Mouse (Mus musculus) neural tube, embryonic 11.5 days (tissue): ENCODE results near the gene Ccdc157. TPM values are rescaled to one million over a fixed set of nuclear protein-coding genes. Genes with fewer than 3 reads are reported as not detected.
"Not testable (repeated sequence)": the region's sequence is repeated elsewhere in the genome, so short reads cannot be mapped to it uniquely, and the experiment has no call there.

Experiments used
- ATAC-seq: fragments of 200-750 bp; cut with Nextera tagmentation; 2 replicates; pipeline ENCODE4 v1.8.0; 2017; ENCODE audit warnings: moderate number of reproducible peaks, mild to moderate bottlenecking, moderate TSS enrichment, moderate library complexity; ENCODE audit not compliant: insufficient read depth, low FRiP score, low TSS enrichment
- DNase-seq: peaks from one replicate; pipeline ENCODE4 v3.0.0-alpha.2; 2015; ENCODE audit warnings: low spot score
- H3K27ac ChIP-seq: fragments of 300-500 bp; sonication (generic); 2 replicates; pipeline ENCODE4 v1.5.1; 2014; ENCODE audit warnings: low read depth, mild to moderate bottlenecking, low read length
- H3K27me3 ChIP-seq: fragments of 300-500 bp; sonication (generic); 2 replicates; pipeline ENCODE4 v1.6.1; 2014; ENCODE audit warnings: mild to moderate bottlenecking, low read length, mixed read lengths; ENCODE audit not compliant: control insufficient read depth, insufficient read depth
- H3K36me3 ChIP-seq: fragments of 300-500 bp; sonication (generic); 2 replicates; pipeline ENCODE4 v1.6.1; 2014; ENCODE audit warnings: mild to moderate bottlenecking, low read length, moderate library complexity, mixed read lengths; ENCODE audit not compliant: control insufficient read depth, insufficient read depth
- H3K4me1 ChIP-seq: fragments of 300-500 bp; sonication (generic); 2 replicates; pipeline ENCODE4 v1.6.1; 2014; ENCODE audit warnings: low read length, mixed read lengths; ENCODE audit not compliant: control insufficient read depth, insufficient read depth
- H3K4me2 ChIP-seq: fragments of 300-500 bp; sonication (generic); 2 replicates; pipeline ENCODE4 v1.6.1; 2014; ENCODE audit warnings: low read depth, mild to moderate bottlenecking, moderate library complexity
- H3K4me3 ChIP-seq: fragments of 300-500 bp; sonication (generic); 2 replicates; pipeline ENCODE4 v1.5.1; 2014; ENCODE audit warnings: low read depth, low read length
- H3K9ac ChIP-seq: fragments of 300-500 bp; sonication (generic); 2 replicates; pipeline ENCODE4 v1.6.1; 2014; ENCODE audit warnings: mild to moderate bottlenecking, low read length
- H3K9me3 ChIP-seq: fragments of 300-500 bp; sonication (generic); 2 replicates; pipeline ENCODE4 v1.6.1; 2016; ENCODE audit warnings: low read length; ENCODE audit not compliant: control insufficient read depth
- WGBS: fragments of 180-500 bp; shearing (Covaris S2); extraction: QIAGEN DNeasy Blood & Tissue Kit; methylation state at CpG from one replicate; pipeline ENCODE4 v1.1.7; 2014; 5-methylcytosine and 5-hydroxymethylcytosine counted together
- polyA plus RNA-seq: library from polyadenylated mRNA; unstranded; fragments of >200 nt; fragmentation: Nextera tagmentation; extraction: Ambion mirVana; gene quantifications from 2 replicates; pipeline ENCODE4 v1.2.1, GENCODE M21; 2014

The Ccdc157 gene
- polyA plus RNA-seq, 1 experiment from 2014 or later = 3.3 TPM

DNA sequence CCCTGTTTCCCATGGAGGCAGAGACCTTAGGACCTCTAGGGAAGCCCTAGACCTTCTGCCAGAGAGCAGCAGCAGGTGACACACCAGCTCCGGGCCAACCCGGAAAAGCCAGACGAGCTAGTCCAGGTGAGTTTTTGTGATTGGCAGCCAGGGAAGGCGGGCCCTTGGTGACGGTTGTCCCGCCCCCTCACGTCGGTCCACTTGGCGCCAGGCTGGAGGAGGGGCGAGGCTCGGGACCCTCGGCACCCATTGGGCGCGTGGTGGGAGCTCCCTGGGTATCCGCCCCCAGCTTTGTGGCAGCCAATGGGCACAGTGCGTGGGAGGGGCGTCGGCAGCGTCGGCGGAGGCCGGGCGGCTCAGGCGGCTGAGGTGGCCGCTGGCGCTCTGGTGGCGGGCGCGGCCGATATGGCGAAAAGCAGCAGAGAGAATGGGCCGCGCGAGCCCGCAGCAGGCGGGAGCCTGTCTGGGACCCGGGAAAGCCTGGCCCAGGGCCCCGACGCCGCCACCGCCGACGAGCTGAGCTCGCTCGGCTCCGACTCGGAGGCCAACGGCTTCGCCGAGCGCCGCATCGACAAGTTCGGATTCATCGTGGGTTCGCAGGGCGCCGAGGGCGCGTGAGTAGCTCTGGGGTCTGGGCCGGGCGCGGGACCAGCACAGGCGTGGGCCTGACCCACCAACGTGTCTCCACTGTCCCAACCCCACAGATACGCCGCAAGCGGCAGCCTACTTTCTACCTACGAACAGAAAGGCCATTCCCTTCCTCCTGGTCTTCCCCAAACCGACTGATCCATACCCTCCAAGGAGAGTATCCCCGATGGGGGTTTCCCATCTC is 26.6 kb upstream of the Ccdc157 start, which contains the start of gene Tbc1d10a:
Tbc1d10a (plus strand) TSS at position 304 of the 832 bp plus-strand sequence.
- WGBS = under 1% methylated on average over 62 of the region's 71 CpGs
- H3K27ac ChIP-seq = no peak within 1 kb of the TSS

DNA sequence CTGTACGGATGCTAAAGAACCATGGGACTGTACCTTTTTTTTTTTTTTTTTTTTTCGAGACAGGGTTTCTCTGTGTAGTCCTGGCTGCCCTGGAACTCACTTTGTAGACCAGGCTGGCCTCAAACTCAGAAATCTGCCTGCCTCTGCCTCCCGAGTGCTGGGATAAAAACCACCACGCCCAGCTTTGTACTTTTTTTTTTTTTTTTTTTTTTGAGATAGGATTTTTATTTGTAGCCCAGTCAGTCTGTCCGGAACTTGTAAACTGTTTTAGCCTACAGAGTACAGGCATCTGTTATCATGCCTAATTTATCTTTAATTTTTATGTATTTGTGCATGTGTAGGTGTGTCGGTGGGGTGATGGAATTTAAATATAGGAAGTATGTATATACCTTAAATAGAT is 25.4 kb upstream of the Ccdc157 start:
- not testable (repeated sequence) for H3K4me1 ChIP-seq, H3K27ac ChIP-seq, H3K9me3 ChIP-seq, H3K4me2 ChIP-seq, H3K9ac ChIP-seq, H3K4me3 ChIP-seq, ATAC-seq, H3K36me3 ChIP-seq, H3K27me3 ChIP-seq, DNase-seq
- WGBS = 91% methylated on average over 5 of the region's 6 CpGs

More for the DNA sequence above, 26.6 kb upstream of the Ccdc157 start, which contains the start of gene Tbc1d10a:
- no peaks in the 10 kb centered on the region for H3K27me3 ChIP-seq
- ATAC-seq (peak; percentile 100), DNase-seq (peak; percentile 98)
- H3K4me1 ChIP-seq = peaks cover 5% of the 10 kb centered on the region
- no peaks in the 10 kb centered on the region for H3K36me3 ChIP-seq
- H3K9ac ChIP-seq = peak within 1 kb of the TSS; percentile 86
- no peaks in the 10 kb centered on the region for H3K9me3 ChIP-seq
- H3K4me3 ChIP-seq = peak within 1 kb of the TSS; percentile 83
- peak within 1 kb of the TSS; percentile 90 for H3K4me2 ChIP-seq

DNA sequence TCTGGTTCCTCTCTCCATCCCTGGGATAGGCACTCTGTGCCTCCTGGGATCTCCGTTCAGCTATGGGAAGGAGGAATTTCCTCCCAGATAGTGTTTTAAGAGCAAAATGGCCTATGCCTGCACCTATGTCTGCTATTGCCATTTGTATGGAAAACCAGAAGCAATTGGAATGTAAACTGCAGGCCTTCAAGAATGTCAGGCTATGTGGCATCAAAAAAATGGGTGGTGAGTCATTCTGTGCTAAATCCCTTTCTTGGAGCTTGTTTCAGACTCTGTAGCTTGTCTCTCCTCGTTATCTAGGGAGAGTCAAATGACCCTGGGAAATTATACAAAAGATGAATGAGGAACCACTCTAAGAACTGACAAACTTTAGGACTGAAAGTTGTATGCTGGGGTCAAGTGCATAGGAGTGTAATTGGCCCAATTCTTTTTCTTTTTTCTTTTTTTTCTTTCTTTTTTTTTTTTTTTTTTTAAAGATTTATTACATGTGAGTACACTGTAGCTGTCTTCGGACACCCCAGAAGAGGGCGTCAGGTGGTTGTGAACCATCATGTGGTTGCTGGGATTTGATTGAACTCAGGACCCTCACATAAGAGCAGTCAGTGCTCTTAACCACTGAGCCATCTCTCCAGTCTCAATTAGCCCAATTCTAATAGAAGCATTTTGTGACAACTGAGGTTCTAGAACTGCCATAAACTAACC is 24.3 kb upstream of the Ccdc157 start:
- ATAC-seq (no peak), DNase-seq (no peak)
- H3K27me3 ChIP-seq = no peaks in the 10 kb centered on the region
- peaks cover 9% of the 10 kb centered on the region for H3K36me3 ChIP-seq
- no peak overlapping the region for H3K27ac ChIP-seq
- no peak overlapping the region for H3K4me3 ChIP-seq
- no peaks in the 10 kb centered on the region for H3K9me3 ChIP-seq
- H3K4me2 ChIP-seq = no peak overlapping the region
- peaks cover 5% of the 10 kb centered on the region for H3K4me1 ChIP-seq
- no peak overlapping the region for H3K9ac ChIP-seq
- 72% methylated on average over 4 of the region's 4 CpGs for WGBS

DNA sequence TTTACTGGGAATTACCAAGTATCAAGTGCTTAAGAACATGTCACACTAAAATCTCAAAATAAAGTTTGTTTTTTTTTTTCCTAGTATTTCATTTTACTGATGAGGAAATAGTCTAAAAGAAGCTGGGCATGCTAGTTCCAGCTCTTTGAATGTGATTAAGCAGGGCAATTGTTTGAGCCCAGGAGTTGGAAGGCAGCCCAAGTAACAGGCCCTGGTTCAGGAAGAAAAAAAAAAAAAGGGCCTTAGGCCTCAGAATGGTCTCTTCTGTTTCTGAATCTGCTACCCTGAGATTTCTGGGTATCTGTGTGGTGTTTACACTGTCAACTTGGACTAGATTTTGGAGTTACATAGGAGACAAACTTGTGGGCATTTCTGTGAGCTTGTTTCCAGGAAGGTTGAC is 23.4 kb upstream of the Ccdc157 start:
- ATAC-seq (no peak), DNase-seq (no peak)

GRCm38 (mm10) chr11:4182061-4182460 is 22.0 kb upstream of the Ccdc157 start:
- no peak for ATAC-seq
- WGBS = 10% methylated on average over 1 of the region's 1 CpGs
- H3K9ac ChIP-seq = no peak overlapping the region

More for the DNA sequence above, 23.4 kb upstream of the Ccdc157 start:
- Histone ChIP-seq H3K27ac (no peak overlapping the region), H3K4me1 (peaks cover 5% of the 10 kb centered on the region), H3K9ac (no peak overlapping the region), H3K27me3 (no peaks in the 10 kb centered on the region), H3K4me3 (no peak overlapping the region), H3K36me3 (peaks cover 17% of the 10 kb centered on the region), H3K4me2 (no peak overlapping the region), H3K9me3 (no peaks in the 10 kb centered on the region)

DNA sequence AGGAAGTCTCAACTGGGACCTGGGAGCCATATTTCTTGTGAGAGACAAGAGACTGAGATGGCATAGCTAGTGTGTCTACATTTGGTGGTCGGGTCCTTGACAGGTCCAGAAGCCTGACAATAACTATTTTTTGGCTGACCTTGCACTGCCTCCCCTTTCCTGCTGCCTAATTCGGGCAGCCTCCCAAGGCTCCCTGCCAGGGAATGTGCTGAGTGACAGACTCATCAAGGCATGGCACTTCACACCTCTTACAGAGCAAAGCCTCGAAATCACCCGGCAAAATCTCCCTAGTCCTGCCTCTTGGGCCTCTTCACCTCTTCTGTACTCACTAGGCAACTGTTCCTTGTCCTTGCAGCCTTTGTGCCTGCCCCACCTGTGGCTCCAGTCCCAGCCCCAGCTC is 17.6 kb upstream of the Ccdc157 start:
- Histone ChIP-seq H3K36me3 (peaks cover 67% of the 10 kb centered on the region), H3K27me3 (no peaks in the 10 kb centered on the region), H3K4me1 (no peaks in the 10 kb centered on the region), H3K4me3 (no peak overlapping the region), H3K9me3 (no peaks in the 10 kb centered on the region), H3K9ac (no peak overlapping the region), H3K4me2 (no peak overlapping the region), H3K27ac (no peak overlapping the region)
- DNase-seq = no peak
- WGBS = 93% methylated on average over 4 of the region's 4 CpGs
- ATAC-seq = no peak

More at GRCm38 (mm10) chr11:4182061-4182460, 22.0 kb upstream of the Ccdc157 start:
- H3K4me3 ChIP-seq = no peak overlapping the region
- H3K9me3 ChIP-seq = no peaks in the 10 kb centered on the region
- H3K36me3 ChIP-seq = peaks cover 30% of the 10 kb centered on the region
- DNase-seq = no peak
- H3K27me3 ChIP-seq = no peaks in the 10 kb centered on the region
- no peak overlapping the region for H3K27ac ChIP-seq
- no peak overlapping the region for H3K4me2 ChIP-seq
- H3K4me1 ChIP-seq = no peaks in the 10 kb centered on the region

GRCm38 (mm10) chr11:4174586-4174985 is 14.5 kb upstream of the Ccdc157 start:
- H3K27ac ChIP-seq = no peak overlapping the region
- H3K4me1 ChIP-seq = no peaks in the 10 kb centered on the region
- H3K4me3 ChIP-seq = no peak overlapping the region
- no peak overlapping the region for H3K9ac ChIP-seq
- no peaks in the 10 kb centered on the region for H3K27me3 ChIP-seq
- no peak for ATAC-seq
- H3K9me3 ChIP-seq = no peaks in the 10 kb centered on the region
- 89% methylated on average over 5 of the region's 5 CpGs for WGBS
- H3K36me3 ChIP-seq = peaks cover 72% of the 10 kb centered on the region
- no peak for DNase-seq
- no peak overlapping the region for H3K4me2 ChIP-seq

- DNase-seq (no peak), ATAC-seq (no peak)
- Histone ChIP-seq H3K9ac (no peak overlapping the region), H3K27ac (no peak overlapping the region), H3K4me1 (peaks cover 5% of the 10 kb centered on the region; the same call in 1 of the 2 replicates), H3K27me3 (no peaks in the 10 kb centered on the region), H3K4me2 (no peak overlapping the region), H3K4me3 (no peak overlapping the region), H3K36me3 (peaks cover 40% of the 10 kb centered on the region), H3K9me3 (no peaks in the 10 kb centered on the region)
- 96% methylated on average over 7 of the region's 7 CpGs for WGBS
These were observed 6.5 kb upstream of the Ccdc157 start for GRCm38 (mm10) chr11:4166467-4167090.
